Mouse (Mus musculus) adrenal gland, postnatal 36 days (tissue): Measurements from ENCODE around the gene Ap5z1. TPM values are rescaled to one million over a fixed set of nuclear protein-coding genes. Genes with fewer than 3 reads are reported as not detected.

ENCODE experiments used
- DNase-seq, 2 experiments: peaks; one replicate each; pipeline ENCODE4 v3.0.0; 2021; ENCODE audit warnings: mixed read lengths in 1 of 2
- total RNA-seq, 2 experiments: library from RNA; stranded (reverse); gene quantifications; 2 replicates each; pipeline ENCODE4 v1.2.3; 2021

Ap5z1 gene
- total RNA-seq, 2 experiments from 2014 or later, result 13.4 to 17.9 TPM

DNA sequence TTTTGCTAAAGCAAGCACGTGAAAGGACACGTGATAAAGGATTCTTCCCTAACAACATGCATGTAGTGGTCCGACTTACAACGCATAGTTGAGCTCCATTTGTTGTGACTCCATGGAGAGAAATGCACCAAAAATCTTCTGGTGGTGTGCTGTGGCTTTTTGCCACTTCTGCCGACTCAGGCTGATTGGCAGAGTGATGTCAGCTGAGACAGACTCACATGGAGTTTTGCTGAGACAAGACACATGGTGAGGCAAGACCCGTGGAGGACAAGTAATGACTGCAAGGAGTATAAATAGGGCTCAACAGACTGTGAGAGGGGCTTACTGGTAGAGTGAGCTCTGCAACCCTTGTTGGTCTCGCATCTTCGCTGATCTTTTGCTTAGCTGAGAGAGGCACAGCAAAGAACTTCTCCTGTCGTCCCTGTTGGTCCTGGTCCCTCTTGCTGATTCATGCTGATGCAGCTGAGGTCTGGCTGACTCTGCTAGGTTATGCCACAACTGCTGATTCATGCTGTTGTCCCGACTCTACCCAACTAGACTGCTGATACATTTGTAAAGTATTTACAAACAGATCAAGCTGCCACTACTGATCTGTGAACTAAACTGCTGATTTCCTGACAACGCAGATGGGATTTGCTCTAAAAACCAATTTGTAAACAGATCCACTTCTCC, 57.6 kb downstream of the Ap5z1 start:
- DNase-seq, result peak; percentile 51 to 54

DNA sequence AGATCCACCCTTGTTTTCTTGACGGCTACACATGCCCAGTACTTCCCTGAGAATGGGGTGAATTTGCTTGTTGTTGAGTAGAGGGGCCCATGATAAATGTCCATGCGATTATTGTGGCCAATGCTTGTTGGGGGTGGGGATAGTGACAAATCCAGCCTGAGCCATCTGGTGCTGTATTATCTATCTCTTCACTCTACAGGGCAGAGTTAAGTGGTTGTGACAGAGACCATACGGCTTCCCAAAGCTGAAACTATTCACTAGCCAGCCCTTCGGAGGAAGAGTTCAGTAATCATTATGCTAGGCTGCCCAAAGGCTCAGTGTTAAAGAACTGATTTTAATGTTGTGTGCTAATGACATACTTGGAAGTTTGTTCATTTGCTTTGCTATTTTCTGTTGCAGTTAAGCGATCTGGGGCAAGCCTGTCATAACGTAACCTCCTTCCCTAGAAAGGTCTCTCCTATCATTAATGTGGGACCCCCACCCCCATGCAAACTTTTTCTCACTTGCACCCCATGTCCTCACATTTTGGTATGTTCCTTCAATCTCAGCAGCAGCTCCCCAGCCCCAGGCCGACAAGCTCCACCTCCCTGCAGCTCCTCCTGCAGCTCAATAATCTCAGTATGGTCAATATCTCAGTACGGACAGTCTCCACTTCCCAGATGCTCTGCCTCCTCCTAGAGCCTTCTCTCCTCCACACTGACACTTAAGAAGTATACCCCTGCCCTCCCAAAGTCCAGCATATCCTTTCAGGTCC, 61.1 kb downstream of the Ap5z1 start:
- no peak for DNase-seq

Other genes starting within 250 kb of the Ap5z1 start
- gene Foxk1, start 62.4 kb upstream of the Ap5z1 start, total RNA-seq, result 10 to 100 TPM; 21.3 to 22.3 TPM
- gene Papolb, start 66.1 kb downstream of the Ap5z1 start, total RNA-seq, result under 1 TPM in 1 of 2 experiments, not detected in 1; 0.36 TPM
- gene Radil, start 87.2 kb downstream of the Ap5z1 start, total RNA-seq, result 1 to 10 TPM; 3.3 to 5.5 TPM
- gene Mmd2, start 144.9 kb downstream of the Ap5z1 start, total RNA-seq, result 10 to 100 TPM; 21.6 to 35.2 TPM
- gene Wipi2, start 163.8 kb downstream of the Ap5z1 start, total RNA-seq, result 100 to 1,000 TPM in 1 of 2 experiments, 10 to 100 TPM in 1; 95.2 to 104 TPM
- 10 to 100 TPM; 14.4 to 22.8 TPM for gene Slc29a4, start 228.6 kb downstream of the Ap5z1 start, total RNA-seq